11 mouse cellular contexts compared by ENCODE assay signal in the genomic region with DNA sequence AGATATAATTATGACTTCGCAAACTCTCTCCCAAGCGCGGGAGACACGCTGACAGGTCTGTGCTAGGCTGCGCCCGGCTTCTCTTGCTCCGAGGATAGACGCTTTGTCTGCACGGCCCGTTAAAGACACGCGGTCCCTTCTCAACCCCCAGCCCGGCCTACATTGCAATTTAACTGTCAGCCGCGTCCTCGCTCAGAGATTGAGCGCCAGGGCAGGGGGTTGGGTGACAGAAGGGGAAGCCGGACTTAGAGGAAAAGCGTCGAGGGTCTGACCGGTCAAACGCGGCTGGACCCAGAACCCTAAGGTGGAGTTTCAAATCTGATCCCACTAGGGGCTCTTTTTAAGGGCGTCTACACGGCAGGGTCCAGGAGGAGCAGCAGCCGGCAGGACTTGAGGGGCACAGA. TPM values are rescaled to one million over a fixed set of nuclear protein-coding genes. Genes with fewer than 3 reads are reported as not detected.
DNase-seq lines count a peak whose midpoint lies in the region; TF ChIP-seq lines count a peak whose summit lies in the region.
"Had no signal": no experiment of that assay in that cellular context is flagged by ENCODE, and none has a peak within 500 bp of the region (broad histone marks: within the 10 kb centered on the region; RNA-seq: fewer than 3 reads in every experiment).

No protein-coding gene starts in this region.

- H3K9me3 ChIP-seq in midbrain, embryonic 10.5 days (replicated peaks), result 0 out of 2 replicates have a peak, but pooled peaks cover 4% of the 10 kb centered on the region

- intact Hi-C loops in gastrocnemius, adult 2 months (cut with DNase I), result no loop called here
- intact Hi-C loops in gastrocnemius, postnatal 14 days (cut with DNase I; ENCODE audit: low total_unique reads), result loop anchor here (10.0 kb wide), 1 partner anchor 191 kb away; no protein-coding TSS in a partner anchor

- no peak overlapping the region; the same call in 1 of the 2 replicates for H3K4me3 ChIP-seq in gastrocnemius, adult 2 months
- peak overlapping the region; percentile 53 for H3K4me3 ChIP-seq in midbrain, embryonic 10.5 days

- under 1% methylated on average over 26 of the region's 26 CpGs for WGBS in midbrain, embryonic 10.5 days

- peaks cover 77% of the 10 kb centered on the region for H3K27me3 ChIP-seq in midbrain, embryonic 10.5 days (ENCODE audit: low read depth, poor library complexity, severe bottlenecking)

- no peak overlapping the region for H3K27ac ChIP-seq in gastrocnemius, adult 2 months
- peak overlapping the region; percentile 56 for H3K27ac ChIP-seq in midbrain, embryonic 10.5 days (replicated peaks)

- no peaks in the 10 kb centered on the region for H3K36me3 ChIP-seq in midbrain, embryonic 10.5 days

- TF ChIP-seq CTCF in gastrocnemius, adult 2 months (IDR thresholded peaks at IDR 0.05), result no peak

- peak; percentile 17 for DNase-seq in gastrocnemius, adult 2 months
- DNase-seq in gastrocnemius, postnatal 14 days, result no peak
- peak; percentile 25 for DNase-seq in ES-CJ7 (ENCODE audit: low read depth, low spot score)
- peak; percentile 30 for DNase-seq in forelimb bud, embryonic 11.5 days (ENCODE audit: low read depth, low spot score)
- DNase-seq in midbrain, embryonic 10.5 days (ENCODE audit: low spot score), result peak; percentile 68
- DNase-seq in right cerebral cortex, postnatal 14 days, result no peak
- no peak for DNase-seq in c-Kit-positive CD71-positive TER-119-positive erythroid progenitor cells, embryonic 14.5 days (ENCODE audit: low spot score)
- no peak for DNase-seq in layer of hippocampus, adult 9-10 months (ENCODE audit: low spot score)
- DNase-seq: cerebellum, adult 9-11 months had no signal

- peaks cover 60% of the 10 kb centered on the region for H3K4me1 ChIP-seq in midbrain, embryonic 10.5 days

RNA-seq across cellular contexts. Expression of gene 1700067P10Rik, which starts 6.6 kb away (rescaled TPM):
- total RNA-seq in gastrocnemius, adult 2 months (2021), result not detected
- not detected for total RNA-seq in gastrocnemius, postnatal 14 days (2021)
- polyA plus RNA-seq in midbrain, embryonic 10.5 days (2016; fragmentation: Nextera tagmentation; extraction: Ambion mirVana), result not detected in 2 replicates
- total RNA-seq: liver, adult 2 months had no signal
- polyA plus RNA-seq: C2C12; liver, adult 2 months had no signal

RNA-seq across cellular contexts. Expression of gene 9830107B12Rik, which starts 50.3 kb away (rescaled TPM):
- under 1 TPM in 1 of 2 experiments, not detected in 1; 0.13 TPM for total RNA-seq in gastrocnemius, adult 2 months (2021)
- under 1 TPM in 1 of 2 experiments, not detected in 1; 0.10 TPM for total RNA-seq in gastrocnemius, postnatal 14 days (2021)
- not detected in 2 replicates for polyA plus RNA-seq in midbrain, embryonic 10.5 days (2016; fragmentation: Nextera tagmentation; extraction: Ambion mirVana)
- total RNA-seq: liver, adult 2 months had no signal
- polyA plus RNA-seq: C2C12; liver, adult 2 months had no signal

RNA-seq across cellular contexts. Expression of gene 1700122O11Rik, which starts 57.6 kb away (rescaled TPM):
- not detected for total RNA-seq in gastrocnemius, adult 2 months (2021)
- total RNA-seq in gastrocnemius, postnatal 14 days (2021), result not detected
- polyA plus RNA-seq in midbrain, embryonic 10.5 days (2016; fragmentation: Nextera tagmentation; extraction: Ambion mirVana), result not detected in 2 replicates
- total RNA-seq: liver, adult 2 months had no signal
- polyA plus RNA-seq: C2C12; liver, adult 2 months had no signal

Comparison
In these comparisons a context has a peak if more than half of its experiments do, and no peak if none do; other contexts are left out.
1. DNase-seq: peak in gastrocnemius, adult 2 months (single experiment), ES-CJ7 (single experiment), forelimb bud, embryonic 11.5 days (single experiment) and midbrain, embryonic 10.5 days (single experiment); none in gastrocnemius, postnatal 14 days (single experiment), right cerebral cortex, postnatal 14 days (single experiment), c-Kit-positive CD71-positive TER-119-positive erythroid progenitor cells, embryonic 14.5 days (single experiment) and layer of hippocampus, adult 9-10 months (single experiment).